Mouse (Mus musculus) erythroid progenitor cell, adult 5-6 weeks (primary cell): ENCODE measurements around the gene Kynu. TPM values are rescaled to one million over a fixed set of nuclear protein-coding genes. Genes with fewer than 3 reads are reported as not detected.
A peak's percentile ranks its signal among the peaks of the same experiment; 100 is the strongest.

ENCODE experiments used
- ATAC-seq: replicated peaks from 2 replicates; pipeline ENCODE4 v1.8.0; 2016; ENCODE audit warnings: moderate number of reproducible peaks, mild to moderate bottlenecking, moderate TSS enrichment, inconsistent platforms; ENCODE audit not compliant: poor library complexity, low FRiP score, severe bottlenecking
- total RNA-seq, 2 experiments: library from RNA; stranded (forward) in 1 of 2; stranded (reverse) in 1 of 2; fragments of 150-400 nt in 1 of 2; fragments of 186-747, 209-891 nt in 1 of 2; gene quantifications; 2 replicates each; pipeline versions ENCODE4 v1.2.3 to v1.2.4; 2015 to 2017; ENCODE audit warnings: low replicate concordance in 2 of 2

Gene Kynu
- total RNA-seq, 2 experiments from 2014 or later: 1.3 TPM; not detected in 1

DNA sequence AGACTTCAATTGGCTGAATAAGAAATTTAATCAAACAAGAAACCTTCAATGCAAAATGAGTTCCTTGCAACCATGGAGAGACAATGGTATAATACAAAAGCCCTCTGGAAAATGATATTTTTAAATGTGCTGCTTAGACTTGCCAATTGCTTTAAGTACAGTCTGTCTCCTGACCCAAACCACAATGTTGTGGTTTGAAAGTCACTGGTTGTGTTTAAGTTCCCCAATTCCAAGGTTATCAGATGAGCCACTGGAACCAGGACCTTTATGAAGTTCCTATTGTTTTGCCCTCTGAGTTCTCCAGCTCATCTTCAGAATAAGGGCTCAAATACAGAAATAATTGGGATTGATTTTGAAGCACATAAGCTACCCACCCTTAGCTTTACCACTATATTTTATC, 76.7 kb downstream of the Kynu start:
- ATAC-seq: no peak

DNA sequence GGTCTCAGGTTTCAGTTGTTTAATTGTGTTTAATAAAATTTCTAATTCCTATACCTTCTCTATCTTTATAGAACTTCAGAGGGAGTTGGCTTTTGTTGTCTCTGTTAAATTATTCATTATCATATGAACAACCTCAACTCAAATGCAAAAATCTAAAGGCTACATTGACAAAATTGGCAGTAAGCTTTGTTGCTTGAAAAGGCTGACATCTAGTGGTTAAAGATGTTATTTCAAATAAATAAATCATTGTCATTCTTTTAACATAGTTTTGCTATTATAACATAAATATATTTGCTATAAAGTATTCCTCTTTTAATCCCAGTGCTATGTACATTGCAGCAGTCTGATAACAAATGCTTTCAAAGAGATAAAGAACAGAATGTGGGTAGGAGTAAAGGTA, 81.4 kb downstream of the Kynu start:
- ATAC-seq: no peak

DNA sequence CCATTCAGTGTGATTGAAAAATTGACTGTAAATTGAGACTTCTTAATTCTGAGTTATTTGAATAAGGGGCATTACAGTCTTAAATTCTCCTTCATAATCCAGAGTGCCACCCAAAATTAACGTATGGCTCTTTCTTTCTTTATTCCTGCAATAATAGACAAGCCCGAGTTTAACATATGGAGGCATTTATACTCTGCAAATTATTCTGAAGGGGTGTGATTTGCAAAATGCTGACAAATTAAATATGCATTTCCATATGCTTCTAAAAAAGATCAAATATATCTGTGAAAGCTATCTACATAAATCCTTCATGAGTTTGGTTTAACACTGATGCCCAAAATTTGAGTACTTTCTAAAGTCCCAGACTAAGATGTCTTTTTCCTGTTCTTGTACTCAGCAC, 91.8 kb downstream of the Kynu start:
- no peak for ATAC-seq

DNA sequence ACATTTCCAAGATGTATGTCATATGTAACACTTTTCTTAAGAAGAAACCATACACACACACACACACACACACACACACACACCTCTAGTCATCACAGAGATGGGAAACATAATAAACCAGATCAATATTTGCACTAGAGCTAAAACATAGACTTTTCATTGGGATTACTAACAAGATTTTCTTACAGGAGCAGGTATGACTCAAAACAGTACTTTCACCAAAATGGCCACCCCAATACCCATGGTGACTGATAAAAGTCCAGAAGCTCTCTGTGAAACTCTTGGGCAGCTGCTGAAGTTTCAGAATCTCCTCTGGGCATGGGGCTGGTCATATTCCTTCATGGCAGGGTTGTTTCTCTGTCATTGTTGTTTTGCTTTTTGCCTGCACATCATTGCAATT, 114.5 kb downstream of the Kynu start:
- no peak for ATAC-seq

DNA sequence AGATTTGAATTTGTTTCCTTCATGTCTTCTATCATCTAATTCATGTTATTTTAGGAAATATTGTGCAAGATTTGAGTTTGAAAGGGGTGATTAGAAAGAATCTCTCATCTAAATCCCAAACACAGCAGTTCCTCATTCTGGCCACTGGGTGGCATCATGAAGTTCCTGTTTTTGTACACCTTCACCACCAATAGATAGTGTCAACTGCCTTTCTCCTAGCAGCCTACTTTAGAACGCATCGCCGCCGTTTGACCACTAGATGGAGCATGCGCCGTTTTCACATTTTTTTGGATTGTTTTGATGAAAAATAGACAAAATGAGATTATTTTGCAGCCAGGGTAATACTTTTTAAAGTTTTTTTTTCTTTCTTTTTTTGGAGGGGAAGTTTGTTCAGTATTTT, 118.5 kb downstream of the Kynu start:
- ATAC-seq: peak; percentile 86

DNA sequence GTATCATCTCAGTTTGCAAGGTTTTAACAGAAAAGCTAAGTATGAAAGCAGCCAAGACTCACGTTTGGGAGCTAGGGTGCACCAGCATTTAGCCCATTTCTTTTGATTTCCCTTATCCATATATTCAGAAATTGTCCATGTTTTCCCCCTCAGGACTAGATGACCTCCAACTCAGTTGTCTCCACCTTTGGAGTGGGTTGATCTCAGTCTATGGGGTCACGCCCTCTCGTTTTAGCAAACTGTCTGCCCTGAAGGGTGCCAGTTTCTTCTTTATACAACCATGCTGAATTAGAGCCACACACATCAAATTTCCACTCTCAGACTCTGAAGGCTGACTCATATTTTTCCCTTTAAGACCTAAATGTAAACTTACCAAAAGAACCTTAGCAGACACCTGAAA, 119.0 kb downstream of the Kynu start:
- ATAC-seq: no peak

DNA sequence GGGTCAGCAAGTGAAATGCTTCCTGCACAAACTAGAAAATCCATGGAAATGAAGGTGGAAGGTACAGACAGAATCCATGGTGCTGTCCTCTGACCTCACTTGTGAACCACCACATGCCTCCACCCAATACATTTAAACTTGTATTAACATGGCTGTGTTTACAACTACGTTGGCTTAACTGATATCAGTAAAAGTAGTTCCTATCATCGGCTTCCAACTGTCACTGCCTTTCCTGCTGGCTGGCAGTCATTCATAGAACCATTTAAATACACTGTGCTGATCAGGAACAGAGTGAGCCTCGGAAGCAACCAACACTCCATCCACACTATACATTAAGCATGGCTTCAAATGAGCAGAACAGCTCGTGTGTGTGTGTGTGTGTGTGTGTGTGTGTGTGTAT, 120.1 kb downstream of the Kynu start:
- ATAC-seq: no peak

DNA sequence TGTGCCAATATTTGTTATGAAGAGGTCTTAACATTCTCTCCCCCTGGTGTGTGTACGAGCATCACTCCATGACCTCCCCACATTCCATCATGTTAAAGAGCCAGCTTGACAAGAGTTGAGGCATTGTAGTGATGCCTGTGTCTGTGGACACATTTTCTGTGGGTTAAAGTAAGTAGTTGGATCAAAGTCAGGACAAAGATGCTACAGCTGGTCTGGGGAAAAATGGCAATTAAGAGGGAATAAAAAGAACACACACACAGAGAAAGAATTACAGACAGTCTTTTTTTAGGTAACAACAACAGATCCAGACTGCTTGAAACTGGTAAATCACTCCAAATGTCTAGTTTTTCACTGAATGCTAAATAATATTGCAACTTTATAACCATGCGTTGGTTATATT, 135.3 kb downstream of the Kynu start:
- no peak for ATAC-seq

DNA sequence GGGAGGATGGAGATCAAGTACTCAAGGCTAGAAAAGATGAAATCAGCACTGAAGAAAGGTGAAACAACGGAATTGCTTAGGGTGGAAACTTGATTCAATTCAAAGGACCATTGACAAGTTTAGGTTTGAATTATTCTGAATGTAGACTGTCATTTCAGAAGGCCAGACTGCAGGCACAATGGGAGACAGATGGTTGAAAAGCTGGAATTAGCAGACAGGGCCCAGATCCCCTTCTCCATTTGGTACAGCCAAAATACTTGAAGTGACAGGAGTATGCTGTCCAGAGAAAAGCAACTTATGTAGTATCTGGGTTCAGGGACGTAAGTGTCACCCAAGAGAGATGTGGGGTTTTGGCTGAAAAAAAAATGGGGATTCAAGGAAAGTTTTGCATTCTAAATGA, 136.2 kb downstream of the Kynu start:
- ATAC-seq: no peak

DNA sequence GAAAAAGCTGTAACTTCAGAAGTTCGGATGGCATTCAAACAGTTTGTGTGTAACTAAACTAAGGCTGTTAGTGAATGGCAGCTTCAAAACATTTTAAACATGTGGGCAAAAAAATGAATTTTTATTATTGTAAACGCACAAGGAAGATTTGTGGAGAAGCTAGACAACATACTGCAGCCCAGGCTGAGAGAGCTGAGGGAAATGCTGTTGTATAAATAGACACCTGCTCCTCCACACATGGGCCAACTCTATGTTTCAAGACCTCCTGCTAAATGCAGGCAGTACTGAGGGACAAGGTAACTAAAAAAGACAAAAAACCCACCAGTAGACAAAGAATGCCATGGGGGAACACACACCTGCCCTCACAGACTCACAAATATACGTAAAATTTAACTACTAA, 140.5 kb downstream of the Kynu start:
- no peak for ATAC-seq

DNA sequence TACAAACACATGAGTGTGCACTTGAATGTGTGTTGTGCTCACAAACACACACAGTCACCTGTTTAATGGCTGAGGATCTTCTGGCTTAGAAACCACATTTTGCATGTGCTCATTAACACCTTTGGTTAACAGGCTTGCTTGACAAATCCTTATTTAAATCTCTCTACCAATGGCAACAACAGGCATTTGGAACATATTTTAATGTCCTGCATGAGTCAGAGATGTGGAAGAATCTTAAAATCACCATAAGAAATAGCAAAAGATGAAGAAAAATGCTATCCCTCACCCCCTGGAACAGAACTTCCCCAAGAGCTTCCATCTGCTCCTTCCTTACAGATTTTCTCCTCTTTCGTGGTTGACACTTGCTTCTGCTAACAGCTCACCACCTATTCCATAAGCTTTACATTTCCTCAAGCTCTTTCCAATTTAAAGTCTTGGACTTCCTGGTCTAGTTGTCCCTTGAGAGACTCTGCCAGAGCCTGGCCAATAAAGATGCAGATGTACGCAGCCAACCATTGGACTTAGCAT, 157.5 kb downstream of the Kynu start:
- no peak for ATAC-seq

DNA sequence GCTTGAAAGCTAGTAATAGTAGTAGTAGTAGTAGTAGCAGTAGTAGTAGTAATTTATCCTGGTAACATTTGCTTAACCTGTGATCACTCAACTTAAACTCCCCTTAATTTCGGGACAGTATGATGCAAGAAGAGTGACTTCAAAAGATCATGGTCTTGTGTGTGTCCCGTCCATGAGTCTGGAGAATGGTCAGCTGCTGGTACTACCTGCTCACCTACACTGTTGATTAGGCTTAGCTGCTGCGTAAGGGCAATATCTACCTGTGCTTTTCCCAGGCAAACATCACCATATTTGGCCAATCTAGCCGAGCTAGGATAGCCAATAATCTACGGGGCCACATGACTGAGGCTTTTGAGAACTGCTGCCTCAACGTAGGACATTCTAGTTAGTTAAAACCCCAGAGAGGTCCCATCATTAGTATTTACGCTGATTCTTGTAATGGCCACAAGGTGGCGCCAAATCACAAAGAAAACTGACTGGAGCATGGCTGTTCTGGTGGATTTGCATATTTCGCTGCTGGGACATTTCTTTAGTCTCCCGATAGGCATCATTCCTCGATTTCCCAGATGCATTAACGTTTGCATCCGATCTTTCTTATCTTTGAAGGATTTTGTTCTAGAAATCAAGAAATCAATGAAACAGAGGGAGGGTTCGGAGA, 167.4 kb downstream of the Kynu start:
- ATAC-seq: peak; percentile 71; the same call in 1 of the 2 replicates

DNA sequence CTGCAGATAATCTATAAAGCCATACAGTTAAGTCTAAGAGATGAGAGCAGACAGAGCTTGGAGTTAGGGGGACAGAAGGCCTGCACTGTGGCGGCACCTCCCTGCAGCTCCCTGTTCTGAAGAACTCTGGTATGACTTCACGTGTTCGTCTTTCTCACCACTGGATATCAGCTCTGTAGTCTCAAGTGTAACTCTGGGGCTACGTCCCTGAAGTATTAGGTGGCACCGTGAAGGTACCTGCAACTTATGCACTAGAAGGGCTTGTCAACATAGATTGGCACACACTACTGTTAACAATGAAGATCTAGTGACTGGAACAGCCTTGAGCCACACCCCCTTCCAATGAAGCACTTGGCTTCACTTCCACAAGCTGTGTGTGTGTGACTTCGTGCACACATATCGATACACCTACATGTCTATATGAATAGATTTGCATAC, 168.0 kb downstream of the Kynu start:
- no peak for ATAC-seq

DNA sequence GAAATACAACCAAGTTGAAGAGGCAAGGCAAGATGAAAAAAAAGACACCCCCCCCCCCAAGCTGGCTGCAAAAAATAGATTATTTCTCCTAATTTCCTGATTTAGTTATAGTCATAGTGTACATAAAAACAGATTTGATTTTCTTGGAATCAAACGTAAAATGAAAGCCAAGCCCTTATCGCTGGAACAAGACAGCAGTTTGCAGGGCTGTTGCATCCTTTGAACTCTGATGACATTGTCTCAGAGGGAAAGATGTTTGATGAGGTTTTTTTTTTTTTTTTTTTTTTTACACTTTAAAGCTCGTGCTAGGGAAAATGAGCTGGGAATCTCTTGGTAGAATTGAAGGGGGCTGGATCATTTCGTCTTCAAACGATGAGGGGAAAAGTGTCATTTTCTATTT, 172.1 kb downstream of the Kynu start:
- ATAC-seq: no peak

DNA sequence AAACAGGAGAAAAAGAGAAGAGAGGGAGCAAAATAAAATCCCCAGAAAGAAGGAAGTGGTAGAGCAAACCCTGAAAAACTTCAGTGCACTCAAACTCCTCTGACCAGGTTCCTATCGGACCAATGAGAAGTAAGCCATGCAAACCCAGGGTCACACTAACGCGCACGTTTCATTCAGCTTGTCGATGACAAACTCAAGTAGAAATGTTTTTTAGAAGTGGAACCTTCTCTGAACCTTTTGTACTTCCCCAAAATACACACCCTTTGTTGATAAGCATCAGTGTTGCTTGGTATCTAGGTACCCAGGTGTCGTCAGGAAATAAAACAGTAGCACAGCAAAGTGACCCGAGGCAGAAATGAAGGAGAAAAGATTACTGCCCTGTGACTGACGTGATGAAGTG, 172.6 kb downstream of the Kynu start:
- ATAC-seq: no peak

DNA sequence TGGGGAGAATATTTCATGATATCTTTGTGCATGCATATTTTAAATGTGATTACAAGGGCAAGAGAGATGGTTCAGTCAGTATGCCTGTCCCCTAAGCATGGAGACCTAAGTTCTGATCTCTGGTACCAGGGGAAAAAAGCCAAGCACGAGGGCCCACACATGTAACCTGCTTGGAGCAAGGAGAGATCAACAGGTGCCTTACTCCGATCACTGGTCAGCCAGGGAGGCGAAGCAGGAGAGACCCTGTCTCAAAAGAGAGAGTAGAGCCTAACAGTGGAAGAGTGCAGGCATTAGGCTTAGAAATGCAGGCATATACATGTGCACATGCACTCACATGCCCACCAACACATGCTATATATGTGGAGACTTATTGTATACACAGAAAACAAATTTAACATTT, 173.7 kb downstream of the Kynu start:
- no peak for ATAC-seq

Other genes starting within 250 kb of the Kynu start
- 20.9 and 39.8 TPM in 2 replicates for gene Arhgap15, start 193.5 kb downstream of the Kynu start, total RNA-seq (2015; ENCODE audit: low replicate concordance)
- gene Arhgap15, start 193.5 kb downstream of the Kynu start, total RNA-seq (2017; ENCODE audit: low replicate concordance): 9.7 and 21.3 TPM in 2 replicates